Mouse (Mus musculus) hindbrain, embryonic 14.5 days (tissue): ENCODE results near the gene Ezr. TPM values are rescaled to one million over a fixed set of nuclear protein-coding genes. Genes with fewer than 3 reads are reported as not detected.

Experiments used
- ATAC-seq: fragments of 200-750 bp; cut with Nextera tagmentation; 2 replicates; pipeline ENCODE4 v1.8.0; 2017; ENCODE audit warnings: moderate number of reproducible peaks, mild to moderate bottlenecking, moderate TSS enrichment, moderate library complexity; ENCODE audit not compliant: low FRiP score
- DNase-seq: peaks from one replicate; pipeline ENCODE4 v3.0.0-alpha.2; 2015; ENCODE audit warnings: low spot score
- H3K27ac ChIP-seq: fragments of 300-500 bp; sonication (generic); 2 replicates; pipeline ENCODE4 v1.5.1; 2014; ENCODE audit warnings: mild to moderate bottlenecking, moderate library complexity
- H3K27me3 ChIP-seq: fragments of 300-500 bp; sonication (generic); 2 replicates; pipeline ENCODE4 v1.6.1; 2014; ENCODE audit warnings: mild to moderate bottlenecking, low read length, mixed read lengths; ENCODE audit not compliant: control insufficient read depth, insufficient read depth
- H3K36me3 ChIP-seq: fragments of 300-500 bp; sonication (generic); replicated peaks from 2 replicates; pipeline ENCODE4 v1.6.1; 2014; ENCODE audit not compliant: control insufficient read depth, insufficient read depth
- H3K4me1 ChIP-seq: fragments of 300-500 bp; sonication (generic); replicated peaks from 2 replicates; pipeline ENCODE4 v1.6.1; 2014; ENCODE audit warnings: antibody characterized with exemption, low read length, mixed read lengths; ENCODE audit not compliant: control insufficient read depth, insufficient read depth
- H3K4me2 ChIP-seq: fragments of 300-500 bp; sonication (generic); replicated peaks from 2 replicates; pipeline ENCODE4 v1.6.1; 2014; ENCODE audit warnings: mild to moderate bottlenecking, moderate library complexity
- H3K4me3 ChIP-seq: fragments of 300-500 bp; sonication (generic); replicated peaks from 2 replicates; pipeline ENCODE4 v1.5.1; 2014; ENCODE audit warnings: mild to moderate bottlenecking, low read length
- H3K9ac ChIP-seq: fragments of 300-500 bp; sonication (generic); 2 replicates; pipeline ENCODE4 v1.6.1; 2014
- H3K9me3 ChIP-seq: fragments of 300-500 bp; sonication (generic); 2 replicates; pipeline ENCODE4 v1.6.1; 2016; ENCODE audit warnings: low read length; ENCODE audit not compliant: control insufficient read depth
- WGBS: fragments of 180-500 bp; shearing (Covaris S2); extraction: QIAGEN DNeasy Blood & Tissue Kit; methylation state at CpG from one replicate; pipeline ENCODE4 v1.1.7; 2014; 5-methylcytosine and 5-hydroxymethylcytosine counted together
- polyA plus RNA-seq: library from polyadenylated mRNA; unstranded; fragments of >200 nt; fragmentation: Nextera tagmentation; extraction: Ambion mirVana; gene quantifications from 2 replicates; pipeline ENCODE4 v1.2.1, GENCODE M21; 2014

Gene Ezr
- polyA plus RNA-seq, 1 experiment from 2014 or later, result 67.4 TPM

DNA sequence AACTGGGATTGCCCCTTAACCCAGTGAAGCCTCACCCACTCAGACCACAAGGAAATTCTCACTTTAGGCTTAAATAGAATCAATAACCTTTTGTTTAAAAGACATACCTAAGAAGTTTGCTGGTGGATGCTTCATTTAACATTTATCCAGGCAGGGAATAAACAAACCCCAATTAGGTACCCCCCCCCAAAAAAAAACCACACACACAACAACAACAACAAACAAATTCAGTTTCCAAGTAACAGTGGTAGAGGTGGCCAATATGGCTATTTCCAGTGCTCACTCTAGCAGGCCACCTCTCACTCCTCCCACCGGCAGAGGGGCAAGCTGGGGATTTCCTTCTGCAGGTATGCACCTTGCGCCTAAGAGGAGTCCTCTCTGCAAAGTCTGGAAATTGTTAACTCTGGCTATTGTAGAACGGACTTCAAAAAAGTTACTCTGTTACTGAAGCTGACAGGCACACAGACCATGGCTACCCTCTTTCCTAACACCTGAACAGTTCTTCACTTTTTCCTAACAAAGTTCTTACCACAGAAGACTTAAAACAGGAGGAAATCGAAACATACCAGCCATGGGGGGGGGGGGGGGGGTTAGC is 2.0 kb downstream of the Ezr start:
- 0 out of 2 replicates have a peak overlapping the region, but pooled peaks have one; percentile 11 for H3K4me3 ChIP-seq
- peak overlapping the region; percentile 94 for H3K4me2 ChIP-seq
- H3K9me3 ChIP-seq, result no peaks in the 10 kb centered on the region
- H3K27me3 ChIP-seq, result peaks cover 38% of the 10 kb centered on the region
- no peaks in the 10 kb centered on the region for H3K36me3 ChIP-seq
- peaks cover 15% of the 10 kb centered on the region for H3K4me1 ChIP-seq
- no peak overlapping the region for H3K9ac ChIP-seq
- ATAC-seq (no peak), DNase-seq (no peak)
- H3K27ac ChIP-seq, result no peak overlapping the region
- 58% methylated on average over 4 of the region's 4 CpGs for WGBS

DNA sequence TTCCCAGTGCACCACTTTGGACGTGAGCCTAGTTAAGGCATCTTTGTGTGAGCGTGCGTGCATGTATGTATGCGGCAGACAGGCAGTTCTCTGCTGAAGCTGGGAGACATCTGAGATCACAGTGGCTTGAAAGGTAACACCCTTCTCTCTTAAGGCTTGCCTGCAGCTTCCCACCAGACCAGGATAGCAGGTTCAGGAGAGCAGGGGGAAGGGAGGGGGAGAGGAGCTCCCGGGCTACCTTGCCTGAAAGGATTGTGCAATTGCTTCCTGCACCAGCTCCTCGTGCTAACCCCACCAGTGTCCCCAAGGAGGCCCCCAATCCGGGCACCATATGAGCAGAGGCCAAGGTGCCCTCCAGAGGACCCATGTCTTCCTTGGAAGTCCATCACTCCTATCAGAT is 3.0 kb downstream of the Ezr start:
- Histone ChIP-seq H3K27me3 (peaks cover 38% of the 10 kb centered on the region), H3K27ac (no peak overlapping the region), H3K4me3 (peak overlapping the region; percentile 27), H3K9ac (peak overlapping the region; percentile 38; the same call in 1 of the 2 replicates), H3K36me3 (no peaks in the 10 kb centered on the region), H3K9me3 (no peaks in the 10 kb centered on the region), H3K4me2 (peak overlapping the region; percentile 94), H3K4me1 (peaks cover 19% of the 10 kb centered on the region)
- DNase-seq, result no peak
- WGBS, result 25% methylated on average over 7 of the region's 7 CpGs
- ATAC-seq, result no peak

- 6% methylated on average over 23 of the region's 23 CpGs for WGBS
- Histone ChIP-seq H3K27ac (0 out of 2 replicates have a peak overlapping the region, but pooled peaks have one; percentile 3), H3K4me1 (peaks cover 19% of the 10 kb centered on the region), H3K4me3 (peak overlapping the region; percentile 27), H3K4me2 (peak overlapping the region; percentile 94), H3K9me3 (no peaks in the 10 kb centered on the region), H3K27me3 (peaks cover 37% of the 10 kb centered on the region), H3K36me3 (no peaks in the 10 kb centered on the region), H3K9ac (peak overlapping the region; percentile 38; the same call in 1 of the 2 replicates)
- peak; percentile 19; the same call in 1 of the 2 replicates for ATAC-seq
- DNase-seq, result peak; percentile 42
Observed at GRCm38 (mm10) chr17:6778771-6779509, 3.6 kb downstream of the Ezr start.

- Histone ChIP-seq H3K4me2 (peak overlapping the region; percentile 94), H3K4me1 (peaks cover 19% of the 10 kb centered on the region), H3K27me3 (peaks cover 31% of the 10 kb centered on the region), H3K9ac (peak overlapping the region; percentile 37; the same call in 1 of the 2 replicates), H3K9me3 (no peaks in the 10 kb centered on the region), H3K36me3 (no peaks in the 10 kb centered on the region), H3K4me3 (peak overlapping the region; percentile 27), H3K27ac (no peak overlapping the region)
- DNase-seq (peak; percentile 61), ATAC-seq (no peak)
- WGBS, result 3% methylated on average over 9 of the region's 9 CpGs
Observed at GRCm38 (mm10) chr17:6778332-6778683, 4.3 kb downstream of the Ezr start.

GRCm38 (mm10) chr17:6777629-6778331 is 4.8 kb downstream of the Ezr start:
- H3K4me3 ChIP-seq, result no peak overlapping the region; the same call in 1 of the 2 replicates
- 69% methylated on average over 12 of the region's 12 CpGs for WGBS
- H3K9ac ChIP-seq, result no peak overlapping the region
- no peak overlapping the region for H3K27ac ChIP-seq
- H3K36me3 ChIP-seq, result no peaks in the 10 kb centered on the region
- no peaks in the 10 kb centered on the region for H3K9me3 ChIP-seq
- H3K4me2 ChIP-seq, result peak overlapping the region; percentile 94
- no peak for ATAC-seq
- no peak for DNase-seq
- H3K27me3 ChIP-seq, result peaks cover 30% of the 10 kb centered on the region
- peaks cover 19% of the 10 kb centered on the region for H3K4me1 ChIP-seq

- no peaks in the 10 kb centered on the region for H3K36me3 ChIP-seq
- 65% methylated on average over 6 of the region's 6 CpGs for WGBS
- no peak overlapping the region for H3K4me2 ChIP-seq
- peaks cover 15% of the 10 kb centered on the region for H3K4me1 ChIP-seq
- DNase-seq (no peak), ATAC-seq (no peak)
- no peaks in the 10 kb centered on the region for H3K9me3 ChIP-seq
- H3K9ac ChIP-seq, result no peak overlapping the region
- no peak overlapping the region for H3K4me3 ChIP-seq
- H3K27me3 ChIP-seq, result peaks cover 25% of the 10 kb centered on the region
- no peak overlapping the region for H3K27ac ChIP-seq
Observed at GRCm38 (mm10) chr17:6777061-6777460, 5.5 kb downstream of the Ezr start.

DNA sequence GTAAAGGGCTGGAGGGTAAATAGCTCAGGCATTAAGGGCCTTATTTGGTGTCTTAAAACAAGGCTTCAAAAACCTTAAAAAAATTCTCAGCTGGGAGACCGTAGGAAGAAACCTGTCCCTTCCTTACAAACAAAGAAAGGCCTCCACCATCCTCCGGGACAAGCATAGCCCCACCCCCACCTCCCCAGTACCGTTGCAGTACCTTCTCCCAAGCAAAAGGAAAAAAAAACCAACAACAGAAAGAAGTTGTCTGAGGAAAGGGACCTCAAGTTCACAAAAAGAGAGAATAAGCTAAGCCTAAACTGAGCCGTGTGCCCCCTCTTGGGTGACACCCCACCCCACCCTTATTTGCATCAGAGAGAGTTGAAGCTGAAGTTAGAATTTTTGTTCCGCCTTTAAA is 6.0 kb downstream of the Ezr start:
- no peak overlapping the region for H3K9ac ChIP-seq
- WGBS, result 35% methylated on average over 5 of the region's 5 CpGs
- no peak overlapping the region for H3K4me3 ChIP-seq
- peaks cover 12% of the 10 kb centered on the region; the same call in 1 of the 2 replicates for H3K4me1 ChIP-seq
- DNase-seq (no peak), ATAC-seq (no peak)
- H3K36me3 ChIP-seq, result no peaks in the 10 kb centered on the region
- H3K27ac ChIP-seq, result no peak overlapping the region
- peaks cover 20% of the 10 kb centered on the region for H3K27me3 ChIP-seq
- H3K4me2 ChIP-seq, result no peak overlapping the region
- no peaks in the 10 kb centered on the region for H3K9me3 ChIP-seq

GRCm38 (mm10) chr17:6776123-6776522 is 6.5 kb downstream of the Ezr start:
- Histone ChIP-seq H3K27ac (no peak overlapping the region), H3K27me3 (peaks cover 16% of the 10 kb centered on the region), H3K36me3 (no peaks in the 10 kb centered on the region), H3K9me3 (no peaks in the 10 kb centered on the region), H3K4me3 (no peak overlapping the region), H3K4me1 (peaks cover 12% of the 10 kb centered on the region; the same call in 1 of the 2 replicates), H3K4me2 (no peak overlapping the region), H3K9ac (no peak overlapping the region)
- WGBS, result 52% methylated on average over 6 of the region's 6 CpGs
- no peak for DNase-seq
- ATAC-seq, result no peak

- Histone ChIP-seq H3K9ac (no peak overlapping the region), H3K36me3 (no peaks in the 10 kb centered on the region), H3K27ac (no peak overlapping the region), H3K27me3 (peaks cover 11% of the 10 kb centered on the region), H3K4me2 (no peak overlapping the region), H3K4me3 (no peak overlapping the region), H3K4me1 (peaks cover 12% of the 10 kb centered on the region; the same call in 1 of the 2 replicates), H3K9me3 (no peaks in the 10 kb centered on the region)
- DNase-seq (no peak), ATAC-seq (no peak)
- 74% methylated on average over 4 of the region's 4 CpGs for WGBS
Observed at GRCm38 (mm10) chr17:6775671-6776070, 6.9 kb downstream of the Ezr start.
